Mouse (Mus musculus) thymus, adult 2 months (tissue): ENCODE data around the gene Prr7.

Experiments used
- CTCF ChIP-seq: fragments of 200-500 bp; IDR thresholded peaks from 2 replicates; pipeline ENCODE4 v1.5.1; 2012; ENCODE audit warnings: mild to moderate bottlenecking, control low read depth, low read length, moderate library complexity, borderline replicate concordance; ENCODE audit not compliant: control insufficient read depth, poor library complexity, insufficient read depth; ENCODE audit errors: extremely low read depth
- POLR2A ChIP-seq: fragments of 200-500 bp; IDR thresholded peaks from 2 replicates; pipeline ENCODE4 v1.6.1; 2012; ENCODE audit warnings: mild to moderate bottlenecking, low read length, control low read depth, moderate library complexity; ENCODE audit not compliant: control insufficient read depth, poor library complexity, insufficient read depth; ENCODE audit errors: extremely low read depth

- TF ChIP-seq CTCF (no peak), POLR2A (no peak; the same call in 1 of the 2 replicates)
Observed at GRCm38 (mm10) chr13:55444937-55445315, 19.1 kb upstream of the Prr7 start, which contains the start of gene Grk6.
